Mouse (Mus musculus) adrenal gland, postnatal 10 days (tissue): Measurements from ENCODE around the gene Sh2d4b. TPM values are rescaled to one million over a fixed set of nuclear protein-coding genes. Genes with fewer than 3 reads are reported as not detected.
A peak's percentile ranks its signal among the peaks of the same experiment; 100 is the strongest.

Source experiments
- DNase-seq: peaks from one replicate; pipeline ENCODE4 v3.0.0; 2021; ENCODE audit warnings: mixed read lengths
- total RNA-seq, 2 experiments: library from RNA; stranded (reverse); gene quantifications; 2 replicates each; pipeline ENCODE4 v1.2.3; 2021

Gene Sh2d4b
- total RNA-seq, 2 experiments from 2014 or later, result 1.5 to 1.7 TPM

GRCm38 (mm10) chr14:40906770-40907169 is 13.7 kb upstream of the Sh2d4b start:
- DNase-seq, result peak; percentile 61

- peak; percentile 47 for DNase-seq
Observed at GRCm38 (mm10) chr14:40905813-40906212, 12.7 kb upstream of the Sh2d4b start.

GRCm38 (mm10) chr14:40902307-40903055 is 9.4 kb upstream of the Sh2d4b start:
- DNase-seq, result peak; percentile 32

GRCm38 (mm10) chr14:40900267-40900666 is 7.2 kb upstream of the Sh2d4b start:
- no peak for DNase-seq

GRCm38 (mm10) chr14:40897916-40898315 is 4.8 kb upstream of the Sh2d4b start:
- no peak for DNase-seq

GRCm38 (mm10) chr14:40895681-40896080 is 2.6 kb upstream of the Sh2d4b start:
- DNase-seq, result no peak

- DNase-seq, result peak; percentile 87
Observed at GRCm38 (mm10) chr14:40894576-40895247, 1.6 kb upstream of the Sh2d4b start.

GRCm38 (mm10) chr14:40893884-40894283 is 818 bp upstream of the Sh2d4b start:
- no peak for DNase-seq

GRCm38 (mm10) chr14:40892326-40892825 is 690 bp downstream of the Sh2d4b start:
- DNase-seq, result no peak

- no peak for DNase-seq
Observed at GRCm38 (mm10) chr14:40891506-40891905, 1.6 kb downstream of the Sh2d4b start.

- DNase-seq, result peak; percentile 42
Observed at GRCm38 (mm10) chr14:40889704-40890103, 3.4 kb downstream of the Sh2d4b start.

- DNase-seq, result no peak
Observed at GRCm38 (mm10) chr14:40889181-40889580, 3.9 kb downstream of the Sh2d4b start.

GRCm38 (mm10) chr14:40886428-40887202 is 6.5 kb downstream of the Sh2d4b start:
- DNase-seq, result peak; percentile 49

GRCm38 (mm10) chr14:40885752-40886151 is 7.3 kb downstream of the Sh2d4b start:
- no peak for DNase-seq

GRCm38 (mm10) chr14:40885225-40885624 is 7.8 kb downstream of the Sh2d4b start:
- DNase-seq, result no peak

GRCm38 (mm10) chr14:40874565-40874964 is 18.5 kb downstream of the Sh2d4b start:
- no peak for DNase-seq

- no peak for DNase-seq
Observed at GRCm38 (mm10) chr14:40873961-40874360, 19.1 kb downstream of the Sh2d4b start.

- peak; percentile 51 for DNase-seq
Observed at GRCm38 (mm10) chr14:40870598-40870997, 22.5 kb downstream of the Sh2d4b start.

- DNase-seq, result no peak
Observed at GRCm38 (mm10) chr14:40864811-40865514, 28.1 kb downstream of the Sh2d4b start.

GRCm38 (mm10) chr14:40863659-40864058 is 29.4 kb downstream of the Sh2d4b start:
- DNase-seq, result no peak

GRCm38 (mm10) chr14:40863022-40863421 is 30.0 kb downstream of the Sh2d4b start:
- DNase-seq, result no peak

GRCm38 (mm10) chr14:40852978-40853377 is 40.1 kb downstream of the Sh2d4b start:
- no peak for DNase-seq
